Mouse (Mus musculus): ENCODE results near the gene Ctnnd2. TPM values are rescaled to one million over a fixed set of nuclear protein-coding genes. Genes with fewer than 3 reads are reported as not detected.

Gene Ctnnd2
- total and polyA plus RNA-seq, 3 experiments, result 0.16 TPM; not detected in 2

DNA sequence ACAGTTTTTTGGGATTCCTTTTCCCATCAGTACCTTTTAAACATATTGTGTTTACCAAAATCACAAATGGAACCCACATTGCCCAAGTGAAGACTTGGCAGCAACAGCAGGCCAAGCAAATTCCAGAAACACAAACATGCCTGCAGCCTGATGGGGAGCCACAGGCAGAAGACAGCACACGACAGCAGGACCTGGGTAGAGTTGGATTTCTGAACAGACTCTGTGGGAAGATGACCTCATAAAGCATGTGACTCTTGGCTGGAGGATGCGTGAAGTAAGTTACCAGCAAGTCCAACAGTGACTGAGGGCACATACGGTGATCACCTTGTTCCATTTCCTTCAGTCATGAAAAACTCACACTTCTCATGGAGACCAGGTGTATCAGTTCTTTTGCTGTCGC lies 43.5 kb downstream of the Ctnnd2 start:
- H3K27me3 ChIP-seq (ENCODE audit: insufficient read depth, low read length), result no peaks in the 10 kb centered on the region
- no peaks in the 10 kb centered on the region for H3K36me3 ChIP-seq (replicated peaks)
- H3K4me3 ChIP-seq (ENCODE audit: low read depth, low read length), result no peak overlapping the region
- H3K4me1 ChIP-seq (ENCODE audit: insufficient read depth, low read depth, low read length), result no peaks in the 10 kb centered on the region
- ATAC-seq (ENCODE audit: extremely low read depth, insufficient number of reproducible peaks, low FRiP score, poor library complexity, severe bottlenecking) (no peak), DNase-seq (ENCODE audit: low spot score) (no peak)
- 0 out of 2 replicates have a peak, but pooled peaks cover 5% of the 10 kb centered on the region for H3K9me3 ChIP-seq (replicated peaks)
- TF ChIP-seq GATA2 (IDR thresholded peaks at IDR 0.05; ENCODE audit: borderline replicate concordance, low read depth, low read length) (no peak), CTCF (IDR thresholded peaks at IDR 0.05; ENCODE audit: low read depth, low read length) (no peak), GATA1 (IDR thresholded peaks at IDR 0.05; ENCODE audit: borderline replicate concordance, low read length) (no peak), TAL1 (conservative IDR thresholded peaks at IDR 0.05; ENCODE audit: low read depth, low read length) (no peak), POLR2AphosphoS5 (IDR thresholded peaks at IDR 0.05; ENCODE audit: insufficient replicate concordance, low read depth, low read length) (no peak)

DNA sequence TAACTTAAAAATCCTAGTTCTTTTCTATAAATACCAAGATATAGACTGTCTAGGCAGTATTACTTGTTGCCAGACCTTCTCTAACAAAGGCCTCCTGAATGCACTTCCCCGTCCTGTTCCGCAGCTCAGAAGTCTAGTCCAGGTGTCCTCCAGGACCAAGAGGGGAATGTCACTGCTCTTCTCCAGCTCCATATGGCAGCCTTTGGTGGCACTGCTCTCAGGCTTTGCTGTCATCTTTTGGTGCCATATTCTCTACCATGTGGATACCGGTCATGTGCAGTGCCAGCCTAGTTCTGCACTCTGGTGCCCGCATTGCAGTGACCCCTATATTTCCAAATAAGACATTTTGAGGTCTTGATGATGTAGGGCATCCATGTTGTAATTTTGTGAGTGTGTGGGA lies 56.7 kb downstream of the Ctnnd2 start:
- ATAC-seq (ENCODE audit: extremely low read depth, insufficient number of reproducible peaks, low FRiP score, poor library complexity, severe bottlenecking) (no peak), DNase-seq (ENCODE audit: low spot score) (no peak)
- no peaks in the 10 kb centered on the region for H3K4me1 ChIP-seq (ENCODE audit: insufficient read depth, low read depth, low read length)
- no peaks in the 10 kb centered on the region for H3K27me3 ChIP-seq (ENCODE audit: insufficient read depth, low read length)
- no peaks in the 10 kb centered on the region for H3K36me3 ChIP-seq (replicated peaks)
- no peaks in the 10 kb centered on the region for H3K9me3 ChIP-seq (replicated peaks)
- no peak overlapping the region for H3K4me3 ChIP-seq (ENCODE audit: low read depth, low read length)
- no peak for TF ChIP-seq GATA1 (IDR thresholded peaks at IDR 0.05; ENCODE audit: borderline replicate concordance, low read length)
- no peak for TF ChIP-seq CTCF (IDR thresholded peaks at IDR 0.05; ENCODE audit: low read depth, low read length)
- TF ChIP-seq GATA2 (IDR thresholded peaks at IDR 0.05; ENCODE audit: borderline replicate concordance, low read depth, low read length), result no peak
- TF ChIP-seq POLR2AphosphoS5 (IDR thresholded peaks at IDR 0.05; ENCODE audit: insufficient replicate concordance, low read depth, low read length), result no peak
- no peak for TF ChIP-seq TAL1 (conservative IDR thresholded peaks at IDR 0.05; ENCODE audit: low read depth, low read length)

DNA sequence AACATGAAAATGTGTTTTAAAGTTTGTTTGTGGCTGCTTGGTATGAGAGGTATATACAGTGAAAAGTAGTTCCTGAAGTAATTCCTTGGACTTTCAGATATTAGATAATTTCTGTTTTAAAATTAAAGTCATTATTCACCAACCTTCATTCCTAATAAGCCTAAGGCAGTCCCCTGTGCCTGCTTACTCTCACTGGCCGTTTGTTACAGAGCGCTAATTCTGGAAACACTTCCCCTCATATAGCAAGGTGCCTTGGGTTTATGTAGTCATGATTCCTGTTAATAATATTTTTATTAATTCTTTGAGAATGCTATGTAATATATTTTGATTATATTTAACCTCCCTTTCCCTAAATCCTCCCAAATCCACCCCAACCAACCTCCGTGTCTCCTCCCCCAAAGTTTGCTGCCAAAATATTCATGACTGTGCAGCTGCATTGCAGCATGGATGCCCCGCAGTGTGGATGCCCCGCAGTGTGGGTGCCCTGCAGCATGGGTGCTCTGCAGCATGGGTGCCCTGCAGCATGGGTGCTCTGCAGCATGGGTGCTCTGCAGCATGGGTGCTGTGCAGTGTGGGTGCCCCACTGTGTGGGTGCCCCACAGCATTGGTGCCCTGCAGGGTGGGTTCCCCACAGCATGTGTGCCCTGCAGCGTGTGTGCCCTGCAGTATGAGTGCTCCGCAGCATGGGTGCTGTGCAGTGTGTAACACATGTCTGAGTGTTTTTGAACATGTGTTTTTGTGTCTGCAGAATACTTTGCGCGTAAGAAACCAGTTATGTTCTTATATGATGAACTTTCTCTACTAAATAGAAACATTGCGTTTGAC lies 63.0 kb downstream of the Ctnnd2 start:
- peaks cover 9% of the 10 kb centered on the region for H3K9me3 ChIP-seq (replicated peaks)

DNA sequence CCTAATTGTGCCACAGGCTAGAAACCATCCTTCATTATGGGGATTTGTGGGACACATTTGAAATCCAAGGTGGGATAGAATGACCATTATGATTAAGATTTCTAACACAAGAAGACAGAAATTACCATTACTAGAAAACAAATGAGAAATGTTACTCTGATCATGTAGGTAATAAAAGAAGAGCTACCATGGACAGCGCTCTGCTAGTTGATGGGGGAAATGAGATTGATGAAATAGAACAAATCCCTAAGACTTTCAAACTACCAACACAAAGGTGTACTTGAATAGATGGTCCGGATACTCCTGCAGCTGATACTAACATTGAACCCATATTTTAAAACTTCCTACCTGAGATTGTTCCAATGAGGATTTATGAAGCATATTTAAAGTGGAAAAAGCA lies 68.5 kb downstream of the Ctnnd2 start:
- TF ChIP-seq CTCF (IDR thresholded peaks at IDR 0.05; ENCODE audit: low read depth, low read length) (no peak), GATA2 (IDR thresholded peaks at IDR 0.05; ENCODE audit: borderline replicate concordance, low read depth, low read length) (no peak), POLR2AphosphoS5 (IDR thresholded peaks at IDR 0.05; ENCODE audit: insufficient replicate concordance, low read depth, low read length) (no peak), GATA1 (IDR thresholded peaks at IDR 0.05; ENCODE audit: borderline replicate concordance, low read length) (no peak), TAL1 (conservative IDR thresholded peaks at IDR 0.05; ENCODE audit: low read depth, low read length) (no peak)
- Histone ChIP-seq H3K4me1 (ENCODE audit: insufficient read depth, low read depth, low read length) (no peaks in the 10 kb centered on the region), H3K36me3 (replicated peaks) (no peaks in the 10 kb centered on the region), H3K4me3 (ENCODE audit: low read depth, low read length) (no peak overlapping the region), H3K27me3 (ENCODE audit: insufficient read depth, low read length) (no peaks in the 10 kb centered on the region), H3K9me3 (replicated peaks) (peaks cover 6% of the 10 kb centered on the region)
- ATAC-seq (ENCODE audit: extremely low read depth, insufficient number of reproducible peaks, low FRiP score, poor library complexity, severe bottlenecking) (no peak), DNase-seq (ENCODE audit: low spot score) (no peak)

More for the DNA sequence above, 63.0 kb downstream of the Ctnnd2 start:
- Histone ChIP-seq H3K4me1 (ENCODE audit: insufficient read depth, low read depth, low read length) (no peaks in the 10 kb centered on the region), H3K36me3 (replicated peaks) (no peaks in the 10 kb centered on the region), H3K27me3 (ENCODE audit: insufficient read depth, low read length) (no peaks in the 10 kb centered on the region), H3K4me3 (ENCODE audit: low read depth, low read length) (no peak overlapping the region)
- TF ChIP-seq CTCF (IDR thresholded peaks at IDR 0.05; ENCODE audit: low read depth, low read length) (no peak), TAL1 (conservative IDR thresholded peaks at IDR 0.05; ENCODE audit: low read depth, low read length) (no peak), GATA2 (IDR thresholded peaks at IDR 0.05; ENCODE audit: borderline replicate concordance, low read depth, low read length) (no peak), POLR2AphosphoS5 (IDR thresholded peaks at IDR 0.05; ENCODE audit: insufficient replicate concordance, low read depth, low read length) (no peak), GATA1 (IDR thresholded peaks at IDR 0.05; ENCODE audit: borderline replicate concordance, low read length) (no peak)
- DNase-seq (ENCODE audit: low spot score), result no peak
- no peak for ATAC-seq (ENCODE audit: extremely low read depth, insufficient number of reproducible peaks, low FRiP score, poor library complexity, severe bottlenecking)

DNA sequence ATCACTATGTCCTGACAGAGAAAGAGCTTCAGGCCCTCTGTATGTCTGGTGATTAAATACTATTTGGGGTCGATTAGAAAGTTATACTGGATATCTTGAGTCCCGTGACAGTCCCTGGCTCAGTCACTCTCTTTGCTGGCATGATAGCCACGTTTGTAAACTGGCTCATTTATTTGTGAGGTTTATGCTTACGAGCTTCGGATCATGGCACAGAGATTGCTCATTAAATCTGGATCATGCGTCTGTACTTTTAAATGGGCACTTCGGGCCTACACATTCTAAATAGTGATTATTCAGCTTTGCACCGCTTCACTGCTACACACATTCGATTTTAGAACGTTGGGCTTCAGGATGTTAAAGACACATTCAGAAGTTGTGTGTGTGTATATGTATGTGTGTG lies 96.4 kb downstream of the Ctnnd2 start:
- H3K4me1 ChIP-seq (ENCODE audit: insufficient read depth, low read depth, low read length), result no peaks in the 10 kb centered on the region
- H3K4me3 ChIP-seq (ENCODE audit: low read depth, low read length), result no peak overlapping the region
- DNase-seq (ENCODE audit: low spot score) (no peak), ATAC-seq (ENCODE audit: extremely low read depth, insufficient number of reproducible peaks, low FRiP score, poor library complexity, severe bottlenecking) (no peak)
- TF ChIP-seq GATA2 (IDR thresholded peaks at IDR 0.05; ENCODE audit: borderline replicate concordance, low read depth, low read length) (no peak), POLR2AphosphoS5 (IDR thresholded peaks at IDR 0.05; ENCODE audit: insufficient replicate concordance, low read depth, low read length) (no peak)
- no peaks in the 10 kb centered on the region for H3K36me3 ChIP-seq (replicated peaks)
- no peaks in the 10 kb centered on the region; the same call in 1 of the 2 replicates for H3K9me3 ChIP-seq (replicated peaks)
- no peaks in the 10 kb centered on the region for H3K27me3 ChIP-seq (ENCODE audit: insufficient read depth, low read length)

DNA sequence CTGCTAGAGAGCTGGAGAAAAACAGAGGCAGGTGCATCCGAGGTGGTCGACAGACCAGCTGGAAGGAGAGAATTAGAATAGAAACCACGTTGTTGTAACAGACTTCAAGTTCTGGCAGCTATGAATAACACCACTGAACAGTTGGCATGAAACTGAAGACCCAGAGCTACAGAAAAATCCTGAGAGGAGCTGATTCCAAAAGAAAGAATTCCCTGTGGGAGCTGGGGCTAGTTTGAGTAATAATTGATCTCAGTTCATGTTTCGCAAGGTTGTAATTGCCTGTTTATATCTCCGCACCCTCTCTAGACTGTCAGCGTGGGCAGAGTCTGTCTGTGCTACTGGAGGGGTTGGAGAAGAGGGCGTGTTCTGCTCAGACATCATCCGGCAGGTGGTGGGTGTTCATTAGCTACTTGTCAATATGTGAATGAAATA lies 98.8 kb downstream of the Ctnnd2 start:
- ATAC-seq (ENCODE audit: extremely low read depth, insufficient number of reproducible peaks, low FRiP score, poor library complexity, severe bottlenecking), result no peak
- Histone ChIP-seq H3K4me1 (ENCODE audit: insufficient read depth, low read depth, low read length) (no peaks in the 10 kb centered on the region), H3K36me3 (replicated peaks) (no peaks in the 10 kb centered on the region), H3K9me3 (replicated peaks) (no peaks in the 10 kb centered on the region), H3K27me3 (ENCODE audit: insufficient read depth, low read length) (no peaks in the 10 kb centered on the region), H3K4me3 (ENCODE audit: low read depth, low read length) (no peak overlapping the region)
- no peak for TF ChIP-seq TAL1 (conservative IDR thresholded peaks at IDR 0.05; ENCODE audit: low read depth, low read length)
- TF ChIP-seq GATA1 (IDR thresholded peaks at IDR 0.05; ENCODE audit: borderline replicate concordance, low read length), result no peak
- no peak for TF ChIP-seq CTCF (IDR thresholded peaks at IDR 0.05; ENCODE audit: low read depth, low read length)
- no peak for TF ChIP-seq POLR2AphosphoS5 (IDR thresholded peaks at IDR 0.05; ENCODE audit: insufficient replicate concordance, low read depth, low read length)
- TF ChIP-seq GATA2 (IDR thresholded peaks at IDR 0.05; ENCODE audit: borderline replicate concordance, low read depth, low read length), result no peak
- no peak for DNase-seq (ENCODE audit: low spot score)
